In genomic region chr9:30314355-30315171, GRCm38 (mm10) we compare ENCODE assay signal across 9 mouse cellular contexts.
DNase-seq lines count a peak whose midpoint lies in the region; ATAC-seq and TF ChIP-seq lines count a peak whose summit lies in the region.
"Had no signal": no experiment of that assay in that cellular context is flagged by ENCODE, and none has a peak within 500 bp of the region (broad histone marks: within the 10 kb centered on the region; RNA-seq: fewer than 3 reads in every experiment).

No protein-coding gene starts in this region.

- DNase-seq in layer of hippocampus, adult 2 months (ENCODE audit: low spot score in 2 of 2): no peak
- DNase-seq in layer of hippocampus, adult 8-10 months (ENCODE audit: low spot score in 2 of 2): no peak
- DNase-seq in adrenal gland, postnatal 36 days: peak; percentile 81 to 83
- peak; percentile 2 to 21 for DNase-seq in heart, adult 9 months (ENCODE audit: low spot score in 2 of 2)
- DNase-seq in midbrain, postnatal 0 days (ENCODE audit: low spot score): peak; percentile 68
- DNase-seq in liver, postnatal 0 days: no peak
- DNase-seq in urinary bladder, adult 18-20 months (ENCODE audit: low spot score in 2 of 2): no peak

- H3K4me3 ChIP-seq in layer of hippocampus, adult 2 months: peak overlapping the region; percentile 3; the same call in 1 of the 2 replicates
- H3K4me3 ChIP-seq in kidney, embryonic 14.5 days (ENCODE audit: low read length): no peak overlapping the region
- no peak overlapping the region for H3K4me3 ChIP-seq in midbrain, postnatal 0 days (ENCODE audit: low read depth, low read length)
- H3K4me3 ChIP-seq in liver, postnatal 0 days (ENCODE audit: low read depth, low read length): no peak overlapping the region
- H3K4me3 ChIP-seq: midbrain, embryonic 12.5 days had no signal

- H3K27me3 ChIP-seq in kidney, embryonic 14.5 days (ENCODE audit: control insufficient read depth, insufficient read depth, low read length): no peaks in the 10 kb centered on the region
- H3K27me3 ChIP-seq in midbrain, postnatal 0 days (ENCODE audit: insufficient read depth, low read length): no peaks in the 10 kb centered on the region; the same call in 1 of the 2 replicates
- H3K27me3 ChIP-seq in liver, postnatal 0 days (ENCODE audit: insufficient read depth, low read length): no peaks in the 10 kb centered on the region
- H3K27me3 ChIP-seq: midbrain, embryonic 12.5 days had no signal

- no peak for TF ChIP-seq EP300 in liver, postnatal 0 days (IDR thresholded peaks at IDR 0.05; ENCODE audit: low read depth)

- TF ChIP-seq CTCF in layer of hippocampus, adult 2 months (conservative IDR thresholded peaks at IDR 0.05): no peak
- TF ChIP-seq CTCF in midbrain, postnatal 0 days (IDR thresholded peaks at IDR 0.05): no peak
- no peak for TF ChIP-seq CTCF in liver, postnatal 0 days (IDR thresholded peaks at IDR 0.05; ENCODE audit: low read depth)

- ATAC-seq in kidney, embryonic 14.5 days (ENCODE audit: low FRiP score, low TSS enrichment): peak; percentile 88
- ATAC-seq in midbrain, postnatal 0 days (ENCODE audit: low FRiP score): 0 out of 2 replicates have a peak, but pooled peaks have one; percentile 52
- no peak for ATAC-seq in liver, postnatal 0 days

- no peaks in the 10 kb centered on the region for H3K9me3 ChIP-seq in kidney, embryonic 14.5 days (ENCODE audit: control insufficient read depth, low read length)
- H3K9me3 ChIP-seq in midbrain, postnatal 0 days (ENCODE audit: low read length): no peaks in the 10 kb centered on the region
- H3K9me3 ChIP-seq in liver, postnatal 0 days (ENCODE audit: low read length): no peaks in the 10 kb centered on the region
- H3K9me3 ChIP-seq: midbrain, embryonic 12.5 days had no signal

- peak overlapping the region; percentile 8 for H3K4me2 ChIP-seq in kidney, embryonic 14.5 days (replicated peaks; ENCODE audit: low read depth, low read length)
- H3K4me2 ChIP-seq in midbrain, postnatal 0 days (ENCODE audit: low read depth, low read length, poor library complexity, severe bottlenecking): peak overlapping the region; percentile 5; the same call in 1 of the 2 replicates
- no peak overlapping the region for H3K4me2 ChIP-seq in liver, postnatal 0 days (ENCODE audit: low read depth, low read length)
- H3K4me2 ChIP-seq: midbrain, embryonic 12.5 days had no signal

- no peak overlapping the region for H3K27ac ChIP-seq in layer of hippocampus, adult 2 months
- H3K27ac ChIP-seq in kidney, embryonic 14.5 days (ENCODE audit: low read depth, low read length): peak overlapping the region; percentile 57
- H3K27ac ChIP-seq in midbrain, postnatal 0 days (ENCODE audit: low read depth, low read length): no peak overlapping the region
- no peak overlapping the region for H3K27ac ChIP-seq in liver, postnatal 0 days (ENCODE audit: low read depth)
- H3K27ac ChIP-seq: midbrain, embryonic 12.5 days had no signal

- H3K36me3 ChIP-seq in kidney, embryonic 14.5 days (ENCODE audit: control insufficient read depth, insufficient read depth, low read length): no peaks in the 10 kb centered on the region
- no peaks in the 10 kb centered on the region for H3K36me3 ChIP-seq in midbrain, postnatal 0 days (ENCODE audit: insufficient read depth, low read length)
- no peaks in the 10 kb centered on the region for H3K36me3 ChIP-seq in liver, postnatal 0 days (replicated peaks; ENCODE audit: insufficient read depth, low read length)
- H3K36me3 ChIP-seq: midbrain, embryonic 12.5 days had no signal

- peaks cover 6% of the 10 kb centered on the region; the same call in 1 of the 2 replicates for H3K4me1 ChIP-seq in kidney, embryonic 14.5 days (ENCODE audit: control insufficient read depth, insufficient read depth, low read length)
- peaks cover 8% of the 10 kb centered on the region; the same call in 1 of the 2 replicates for H3K4me1 ChIP-seq in midbrain, postnatal 0 days (ENCODE audit: insufficient read depth, low read length)
- H3K4me1 ChIP-seq in liver, postnatal 0 days (ENCODE audit: insufficient read depth): no peaks in the 10 kb centered on the region
- H3K4me1 ChIP-seq: midbrain, embryonic 12.5 days had no signal

- H3K9ac ChIP-seq in kidney, embryonic 14.5 days (ENCODE audit: low read depth, low read length): no peak overlapping the region
- no peak overlapping the region for H3K9ac ChIP-seq in midbrain, postnatal 0 days (replicated peaks; ENCODE audit: low read length, poor library complexity, severe bottlenecking)
- no peak overlapping the region for H3K9ac ChIP-seq in liver, postnatal 0 days (replicated peaks)
- H3K9ac ChIP-seq: midbrain, embryonic 12.5 days had no signal

- WGBS in kidney, embryonic 14.5 days: 43% methylated on average over 15 of the region's 15 CpGs
- WGBS in midbrain, postnatal 0 days: 47% methylated on average over 15 of the region's 15 CpGs
- WGBS in liver, postnatal 0 days (ENCODE audit: insufficient replicate concordance): 69% methylated on average over 15 of the region's 15 CpGs

Comparison
In these comparisons a context has a peak if more than half of its experiments do, and no peak if none do; other contexts are left out.
1. DNase-seq: peak in adrenal gland, postnatal 36 days (2 of 2), heart, adult 9 months (2 of 2) and midbrain, postnatal 0 days (single experiment); none in layer of hippocampus, adult 2 months (0 of 2), layer of hippocampus, adult 8-10 months (0 of 2), liver, postnatal 0 days (single experiment) and urinary bladder, adult 18-20 months (0 of 2).